Mouse (Mus musculus) erythroblast, embryonic 14.5 days (primary cell): Measurements from ENCODE around the gene Adgrb2.

Experiments
- GATA1 ChIP-seq: IDR thresholded peaks from 2 replicates; pipeline ENCODE4 v1.6.1; 2012; ENCODE audit warnings: low read length, inconsistent platforms, mixed read lengths
- TAL1 ChIP-seq: IDR thresholded peaks from 3 replicates; pipeline ENCODE4 v1.6.1; 2012; ENCODE audit warnings: low read length, inconsistent platforms, mixed read lengths

GRCm38 (mm10) chr4:130056471-130056870, 71.8 kb downstream of the Adgrb2 start:
- TF ChIP-seq TAL1 (no peak), GATA1 (no peak)
